Mouse (Mus musculus) myocyte (in vitro differentiated cells): ENCODE measurements at regions not wholly inside any gene's neighbourhood (a gene's known extent, or its start where the extent isn't known, plus 50 kb on each side); places are given as distances from the start of the nearest gene placed in this dataset.

Source experiments
- H3K27me3 ChIP-seq: one replicate; pipeline ENCODE4 v1.6.1; 2011; ENCODE audit not compliant: control insufficient read depth, insufficient read depth, insufficient read length
- H3K36me3 ChIP-seq: one replicate; pipeline ENCODE4 v1.6.1; 2011; ENCODE audit not compliant: control insufficient read depth, insufficient read depth
- H3K4me2 ChIP-seq: one replicate; pipeline ENCODE4 v1.6.1; 2011; ENCODE audit warnings: low read depth, control low read depth
- H3K4me3 ChIP-seq: one replicate; pipeline ENCODE4 v1.5.1; 2011; ENCODE audit warnings: mild to moderate bottlenecking, control low read depth, moderate library complexity
- H3K79me2 ChIP-seq: one replicate; pipeline ENCODE4 v1.6.1; 2011; ENCODE audit not compliant: control insufficient read depth, insufficient read depth
- H3ac ChIP-seq: one replicate; pipeline ENCODE4 v1.6.1; 2011; ENCODE audit not compliant: control insufficient read depth, insufficient read length
- CEBPB ChIP-seq: IDR thresholded peaks from 2 replicates; pipeline ENCODE4 v1.6.1; 2011; ENCODE audit warnings: mild to moderate bottlenecking, moderate library complexity; ENCODE audit not compliant: poor library complexity, insufficient read depth, severe bottlenecking
- E2F4 ChIP-seq: IDR thresholded peaks from one replicate; pipeline ENCODE4 v1.6.1; 2011; ENCODE audit warnings: mild to moderate bottlenecking, control low read depth, moderate library complexity; ENCODE audit not compliant: insufficient read depth
- MAX ChIP-seq: IDR thresholded peaks from one replicate; pipeline ENCODE4 v1.6.1; 2011; ENCODE audit warnings: low read depth, mild to moderate bottlenecking, control low read depth
- MYOD1 ChIP-seq, 3 experiments: IDR thresholded peaks; one replicate each; pipeline ENCODE4 v1.6.1; 2011; ENCODE audit warnings: control low read depth in 2 of 3, low read depth in 2 of 3, mild to moderate bottlenecking in 2 of 3, moderate library complexity in 1 of 3; ENCODE audit not compliant: insufficient read length in 2 of 3, control insufficient read depth in 1 of 3
- MYOG ChIP-seq, 3 experiments: IDR thresholded peaks; one replicate each; pipeline ENCODE4 v1.6.1; 2011; ENCODE audit warnings: control low read depth in 2 of 3, low read depth in 2 of 3, mild to moderate bottlenecking in 2 of 3; ENCODE audit not compliant: insufficient read length in 2 of 3, control insufficient read depth in 1 of 3, insufficient read depth in 1 of 3
- POLR2A ChIP-seq: IDR thresholded peaks from one replicate; pipeline ENCODE4 v1.6.1; 2011; ENCODE audit warnings: low read depth, mild to moderate bottlenecking, control low read depth, moderate library complexity; ENCODE audit not compliant: insufficient read length
- POLR2AphosphoS2 ChIP-seq: IDR thresholded peaks from one replicate; pipeline ENCODE4 v1.6.1; 2011; ENCODE audit warnings: low read depth, control low read depth; ENCODE audit not compliant: insufficient read length
- REST ChIP-seq: IDR thresholded peaks from one replicate; pipeline ENCODE4 v1.6.1; 2011; ENCODE audit warnings: mild to moderate bottlenecking, control low read depth, moderate library complexity; ENCODE audit not compliant: insufficient read depth, insufficient read length
- SRF ChIP-seq: IDR thresholded peaks from one replicate; pipeline ENCODE4 v1.6.1; 2011; ENCODE audit warnings: low read depth; ENCODE audit not compliant: control insufficient read depth, insufficient read length
- TCF12 ChIP-seq: IDR thresholded peaks from one replicate; pipeline ENCODE4 v1.6.1; 2011; ENCODE audit warnings: mild to moderate bottlenecking, control low read depth; ENCODE audit not compliant: poor library complexity, insufficient read depth, severe bottlenecking
- TCF3 ChIP-seq: IDR thresholded peaks from one replicate; pipeline ENCODE4 v1.6.1; 2011; ENCODE audit warnings: low read depth, control low read depth; ENCODE audit not compliant: insufficient read length
- USF1 ChIP-seq: IDR thresholded peaks from one replicate; pipeline ENCODE4 v1.6.1; 2011; ENCODE audit warnings: low read depth, mild to moderate bottlenecking, control low read depth, moderate library complexity

GRCm38 (mm10) chr3:78674529-78675187 is 611.7 kb downstream of the Rapgef2 start:
- no peak for TF ChIP-seq REST
- no peak for TF ChIP-seq MYOG (IDR thresholded peaks at IDR 0.05; ENCODE audit: control insufficient read depth in 1 of 3, insufficient read depth in 1 of 3, insufficient read length in 2 of 3, low read depth in 2 of 3)
- TF ChIP-seq TCF3 = no peak

GRCm38 (mm10) chr3:78668050-78668449 is 618.3 kb downstream of the Rapgef2 start:
- Histone ChIP-seq H3K27me3 (no peaks in the 10 kb centered on the region), H3ac (no peak overlapping the region), H3K79me2 (no peaks in the 10 kb centered on the region), H3K4me2 (no peak overlapping the region), H3K4me3 (no peak overlapping the region), H3K36me3 (no peaks in the 10 kb centered on the region)
- TF ChIP-seq CEBPB (no peak), TCF3 (no peak), E2F4 (no peak), SRF (no peak), USF1 (no peak), MYOD1 (IDR thresholded peaks at IDR 0.05; ENCODE audit: control insufficient read depth in 1 of 3, insufficient read length in 2 of 3, low read depth in 2 of 3) (no peak), POLR2AphosphoS2 (no peak), MAX (no peak), MYOG (IDR thresholded peaks at IDR 0.05; ENCODE audit: control insufficient read depth in 1 of 3, insufficient read depth in 1 of 3, insufficient read length in 2 of 3, low read depth in 2 of 3) (no peak), REST (no peak), TCF12 (no peak), POLR2A (no peak)

More at GRCm38 (mm10) chr3:78674529-78675187, 611.7 kb downstream of the Rapgef2 start:
- Histone ChIP-seq H3K79me2 (no peaks in the 10 kb centered on the region), H3K36me3 (no peaks in the 10 kb centered on the region), H3K4me2 (no peak overlapping the region), H3ac (no peak overlapping the region), H3K27me3 (no peaks in the 10 kb centered on the region), H3K4me3 (no peak overlapping the region)

- Histone ChIP-seq H3K36me3 (no peaks in the 10 kb centered on the region), H3ac (no peak overlapping the region), H3K27me3 (no peaks in the 10 kb centered on the region), H3K79me2 (no peaks in the 10 kb centered on the region), H3K4me3 (no peak overlapping the region), H3K4me2 (no peak overlapping the region)
- TF ChIP-seq TCF3 (no peak), E2F4 (no peak), TCF12 (no peak), MYOG (IDR thresholded peaks at IDR 0.05; ENCODE audit: control insufficient read depth in 1 of 3, insufficient read depth in 1 of 3, insufficient read length in 2 of 3, low read depth in 2 of 3) (no peak), POLR2A (no peak), SRF (no peak), CEBPB (no peak), USF1 (no peak), REST (no peak), POLR2AphosphoS2 (no peak), MAX (no peak), MYOD1 (IDR thresholded peaks at IDR 0.05; ENCODE audit: control insufficient read depth in 1 of 3, insufficient read length in 2 of 3, low read depth in 2 of 3) (no peak)
These were observed 618.8 kb downstream of the Rapgef2 start for GRCm38 (mm10) chr3:78667374-78668023.

- no peak overlapping the region for H3ac ChIP-seq
- H3K4me2 ChIP-seq = no peak overlapping the region
- H3K4me3 ChIP-seq = no peak overlapping the region
- H3K36me3 ChIP-seq = no peaks in the 10 kb centered on the region
- no peaks in the 10 kb centered on the region for H3K79me2 ChIP-seq
- H3K27me3 ChIP-seq = no peaks in the 10 kb centered on the region
- TF ChIP-seq USF1 (no peak), REST (no peak), SRF (no peak)
These were observed 638.2 kb downstream of the Rapgef2 start for GRCm38 (mm10) chr3:78648115-78648514.

- H3ac ChIP-seq = no peak overlapping the region
- H3K4me3 ChIP-seq = no peak overlapping the region
- H3K4me2 ChIP-seq = peak overlapping the region; percentile 46
- H3K27me3 ChIP-seq = no peaks in the 10 kb centered on the region
- TF ChIP-seq MYOD1 (IDR thresholded peaks at IDR 0.05; ENCODE audit: control insufficient read depth in 1 of 3, insufficient read length in 2 of 3, low read depth in 2 of 3) = peak in 2 of 3 experiments; percentile 35 to 42
- no peak for TF ChIP-seq POLR2AphosphoS2
- no peaks in the 10 kb centered on the region for H3K36me3 ChIP-seq
- no peaks in the 10 kb centered on the region for H3K79me2 ChIP-seq
These were observed 650.9 kb downstream of the Rapgef2 start for GRCm38 (mm10) chr3:78635386-78635785.
